In genomic region chr11:111966401-111966800, GRCm38 (mm10) we compare ENCODE assay signal across 26 mouse cellular contexts.
DNase-seq lines count a peak whose midpoint lies in the region; ATAC-seq lines count a peak whose summit lies in the region.
"Had no signal": no experiment of that assay in that cellular context is flagged by ENCODE, and none has a peak within 500 bp of the region (broad histone marks: within the 10 kb centered on the region; RNA-seq: fewer than 3 reads in every experiment).

No protein-coding gene starts in this region.

- H3K4me3 ChIP-seq in hindbrain, embryonic 16.5 days (ENCODE audit: low read length): no peak overlapping the region
- H3K4me3 ChIP-seq in hindbrain, embryonic 13.5 days: no peak overlapping the region
- H3K4me3 ChIP-seq: embryonic facial prominence, embryonic 12.5 days; embryonic facial prominence, embryonic 15.5 days; heart, embryonic 12.5 days; heart, embryonic 15.5 days; intestine, embryonic 15.5 days had no signal

- no peak overlapping the region for H3K4me2 ChIP-seq in hindbrain, embryonic 16.5 days (ENCODE audit: low read length)
- no peak overlapping the region for H3K4me2 ChIP-seq in hindbrain, embryonic 13.5 days
- H3K4me2 ChIP-seq: embryonic facial prominence, embryonic 12.5 days; embryonic facial prominence, embryonic 15.5 days; heart, embryonic 12.5 days; heart, embryonic 15.5 days; intestine, embryonic 15.5 days had no signal

- 79% methylated on average over 3 of the region's 3 CpGs for WGBS in hindbrain, embryonic 16.5 days
- WGBS in hindbrain, embryonic 13.5 days: 70% methylated on average over 3 of the region's 3 CpGs

- no peak overlapping the region for H3K9ac ChIP-seq in hindbrain, embryonic 16.5 days (ENCODE audit: low read depth, low read length)
- no peak overlapping the region for H3K9ac ChIP-seq in hindbrain, embryonic 13.5 days
- H3K9ac ChIP-seq: embryonic facial prominence, embryonic 12.5 days; embryonic facial prominence, embryonic 15.5 days; heart, embryonic 12.5 days; heart, embryonic 15.5 days; intestine, embryonic 15.5 days had no signal

- no peaks in the 10 kb centered on the region; the same call in 1 of the 2 replicates for H3K4me1 ChIP-seq in hindbrain, embryonic 16.5 days (ENCODE audit: control insufficient read depth, insufficient read depth, low read depth, low read length)
- H3K4me1 ChIP-seq in hindbrain, embryonic 13.5 days (replicated peaks): no peaks in the 10 kb centered on the region
- H3K4me1 ChIP-seq: embryonic facial prominence, embryonic 12.5 days; embryonic facial prominence, embryonic 15.5 days; heart, embryonic 12.5 days; heart, embryonic 15.5 days; intestine, embryonic 15.5 days had no signal

- no peaks in the 10 kb centered on the region for H3K9me3 ChIP-seq in hindbrain, embryonic 16.5 days (ENCODE audit: control insufficient read depth, low read length)
- H3K9me3 ChIP-seq in hindbrain, embryonic 13.5 days: no peaks in the 10 kb centered on the region
- H3K9me3 ChIP-seq: embryonic facial prominence, embryonic 12.5 days; embryonic facial prominence, embryonic 15.5 days; G1E; heart, embryonic 12.5 days; heart, embryonic 15.5 days; intestine, embryonic 15.5 days had no signal

- no peak overlapping the region for H3K27ac ChIP-seq in hindbrain, embryonic 16.5 days (ENCODE audit: low read depth, low read length)
- no peak overlapping the region for H3K27ac ChIP-seq in hindbrain, embryonic 13.5 days
- H3K27ac ChIP-seq: embryonic facial prominence, embryonic 12.5 days; embryonic facial prominence, embryonic 15.5 days; heart, embryonic 15.5 days; intestine, embryonic 15.5 days had no signal

- H3K27me3 ChIP-seq in hindbrain, embryonic 16.5 days (replicated peaks; ENCODE audit: control insufficient read depth, insufficient read depth, low read length): no peaks in the 10 kb centered on the region
- no peaks in the 10 kb centered on the region for H3K27me3 ChIP-seq in hindbrain, embryonic 13.5 days
- H3K27me3 ChIP-seq: CH12.LX; embryonic facial prominence, embryonic 12.5 days; embryonic facial prominence, embryonic 15.5 days; heart, embryonic 12.5 days; heart, embryonic 15.5 days; intestine, embryonic 15.5 days had no signal

- peak; percentile 31 for DNase-seq in kidney, adult 9 months
- no peak for DNase-seq in kidney, postnatal 14 days
- DNase-seq in retina, postnatal 1 day: peak; percentile 27
- no peak for DNase-seq in retina, embryonic 14.5 days (ENCODE audit: low spot score)
- DNase-seq: adrenal gland, postnatal 10 days; adrenal gland, postnatal 36 days; B cell, adult 2 months; cerebellum, adult 11 months; cerebellum, adult 2 months; cerebellum, adult 9-11 months; cerebellum, postnatal 25 days; gastrocnemius, postnatal 25 days; heart, adult 18-20 months; heart, postnatal 10 days; heart, postnatal 36 days had no signal

- H3K36me3 ChIP-seq in hindbrain, embryonic 16.5 days (ENCODE audit: control insufficient read depth, insufficient read depth, low read length): no peaks in the 10 kb centered on the region
- H3K36me3 ChIP-seq in hindbrain, embryonic 13.5 days: no peaks in the 10 kb centered on the region
- H3K36me3 ChIP-seq: embryonic facial prominence, embryonic 12.5 days; embryonic facial prominence, embryonic 15.5 days; G1E; heart, embryonic 12.5 days; heart, embryonic 15.5 days; intestine, embryonic 15.5 days had no signal

- ATAC-seq in hindbrain, embryonic 16.5 days: peak; percentile 34; the same call in 1 of the 2 replicates
- no peak for ATAC-seq in hindbrain, embryonic 13.5 days (ENCODE audit: low FRiP score)
- ATAC-seq: forebrain, embryonic 14.5 days; intestine, embryonic 15.5 days; Patski had no signal

Comparison
In these comparisons a context has a peak if more than half of its experiments do, and no peak if none do; other contexts are left out.
1. DNase-seq: peak in kidney, adult 9 months (single experiment) and retina, postnatal 1 day (single experiment); none in kidney, postnatal 14 days (single experiment) and retina, embryonic 14.5 days (single experiment).